Mouse (Mus musculus): ENCODE data around the gene Rnf38. TPM values are rescaled to one million over a fixed set of nuclear protein-coding genes. Genes with fewer than 3 reads are reported as not detected.

Rnf38 gene
- total RNA-seq, 1 experiment, result 19.6 TPM

- in situ Hi-C loops (cut with MboI; ENCODE audit: low sequenced_read_pairs in 2 of 2, unreplicated experiment in 2 of 2), result no loop called here
- Histone ChIP-seq H3K4me3 (ENCODE audit: insufficient read depth in 1 of 2, low read depth in 1 of 2, low read length in 2 of 2, poor library complexity in 1 of 2, severe bottlenecking in 1 of 2) (no peak overlapping the region), H3K27ac (ENCODE audit: insufficient read depth, low read depth, low read length, poor library complexity, severe bottlenecking) (no peak overlapping the region), H3K4me1 (ENCODE audit: control insufficient read depth in 2 of 2, insufficient read depth in 2 of 2, low read length in 2 of 2, poor library complexity in 1 of 2) (peaks cover 7 to 8% of the 10 kb centered on the region in 2 experiments; a peak in 3 of 4 replicates), H3K9ac (ENCODE audit: insufficient read depth, low read depth, low read length, poor library complexity, severe bottlenecking) (no peak overlapping the region), H3K9me3 (ENCODE audit: control insufficient read depth, insufficient read depth, low read depth, low read length) (no peaks in the 10 kb centered on the region), H3K36me3 (ENCODE audit: control insufficient read depth, insufficient read depth, low read length, poor library complexity, severe bottlenecking) (no peaks in the 10 kb centered on the region)
- DNase-seq (ENCODE audit: low read depth, low spot score), result no peak
- TF ChIP-seq HCFC1 (IDR thresholded peaks at IDR 0.05; ENCODE audit: borderline replicate concordance, insufficient read depth, low read length) (no peak), ZNF384 (IDR thresholded peaks at IDR 0.05; ENCODE audit: low read depth, low read length) (peak; percentile 72)
These were observed 10.1 kb downstream of the Rnf38 start for GRCm38 (mm10) chr4:44223444-44223843.

GRCm38 (mm10) chr4:44216797-44217442 is 16.7 kb downstream of the Rnf38 start:
- Histone ChIP-seq H3K4me3 (ENCODE audit: insufficient read depth in 1 of 2, low read depth in 1 of 2, low read length in 2 of 2, poor library complexity in 1 of 2, severe bottlenecking in 1 of 2) (no peak overlapping the region), H3K36me3 (ENCODE audit: control insufficient read depth, insufficient read depth, low read length, poor library complexity, severe bottlenecking) (no peaks in the 10 kb centered on the region; the same call in 1 of the 2 replicates), H3K27ac (ENCODE audit: insufficient read depth, low read depth, low read length, poor library complexity, severe bottlenecking) (no peak overlapping the region), H3K9me3 (ENCODE audit: control insufficient read depth, insufficient read depth, low read depth, low read length) (no peaks in the 10 kb centered on the region), H3K4me1 (ENCODE audit: control insufficient read depth in 2 of 2, insufficient read depth in 2 of 2, low read length in 2 of 2, poor library complexity in 1 of 2) (no peaks in the 10 kb centered on the region), H3K9ac (ENCODE audit: insufficient read depth, low read depth, low read length, poor library complexity, severe bottlenecking) (no peak overlapping the region)
- no peak for DNase-seq (ENCODE audit: low read depth, low spot score)
- in situ Hi-C loops (cut with MboI; ENCODE audit: low sequenced_read_pairs in 2 of 2, unreplicated experiment in 2 of 2), result no loop called here
- no peak for TF ChIP-seq CHD2 (IDR thresholded peaks at IDR 0.05; ENCODE audit: low read depth, low read length)
- no peak for TF ChIP-seq ZNF384 (IDR thresholded peaks at IDR 0.05; ENCODE audit: low read depth, low read length)
- TF ChIP-seq MAFK (IDR thresholded peaks at IDR 0.05; ENCODE audit: insufficient read depth, low read depth, low read length), result no peak
- TF ChIP-seq HCFC1 (IDR thresholded peaks at IDR 0.05; ENCODE audit: borderline replicate concordance, insufficient read depth, low read length), result no peak
- TF ChIP-seq ZC3H11A (IDR thresholded peaks at IDR 0.05; ENCODE audit: borderline replicate concordance, low read depth, low read length), result no peak

GRCm38 (mm10) chr4:44199968-44200367 is 33.6 kb downstream of the Rnf38 start:
- no peaks in the 10 kb centered on the region for H3K4me1 ChIP-seq (ENCODE audit: control insufficient read depth in 2 of 2, insufficient read depth in 2 of 2, low read length in 2 of 2, poor library complexity in 1 of 2)
- H3K9me3 ChIP-seq (ENCODE audit: control insufficient read depth, insufficient read depth, low read depth, low read length), result no peaks in the 10 kb centered on the region
- H3K9ac ChIP-seq (ENCODE audit: insufficient read depth, low read depth, low read length, poor library complexity, severe bottlenecking), result no peak overlapping the region
- no peaks in the 10 kb centered on the region for H3K36me3 ChIP-seq (ENCODE audit: control insufficient read depth, insufficient read depth, low read length, poor library complexity, severe bottlenecking)
- H3K27ac ChIP-seq (ENCODE audit: insufficient read depth, low read depth, low read length, poor library complexity, severe bottlenecking), result no peak overlapping the region
- in situ Hi-C loops (cut with MboI; ENCODE audit: low sequenced_read_pairs in 2 of 2, unreplicated experiment in 2 of 2), result no loop called here
- DNase-seq (ENCODE audit: low read depth, low spot score), result peak; percentile 22
- TF ChIP-seq CHD2 (IDR thresholded peaks at IDR 0.05; ENCODE audit: low read depth, low read length), result no peak
- no peak for TF ChIP-seq HCFC1 (IDR thresholded peaks at IDR 0.05; ENCODE audit: borderline replicate concordance, insufficient read depth, low read length)
- TF ChIP-seq ZNF384 (IDR thresholded peaks at IDR 0.05; ENCODE audit: low read depth, low read length), result no peak
- TF ChIP-seq ZC3H11A (IDR thresholded peaks at IDR 0.05; ENCODE audit: borderline replicate concordance, low read depth, low read length), result no peak
- TF ChIP-seq MAFK (IDR thresholded peaks at IDR 0.05; ENCODE audit: insufficient read depth, low read depth, low read length), result no peak
- H3K4me3 ChIP-seq (ENCODE audit: insufficient read depth in 1 of 2, low read depth in 1 of 2, low read length in 2 of 2, poor library complexity in 1 of 2, severe bottlenecking in 1 of 2), result no peak overlapping the region

- H3K4me3 ChIP-seq (ENCODE audit: insufficient read depth in 1 of 2, low read depth in 1 of 2, low read length in 2 of 2, poor library complexity in 1 of 2, severe bottlenecking in 1 of 2), result no peak overlapping the region
- in situ Hi-C loops (cut with MboI; ENCODE audit: low sequenced_read_pairs in 2 of 2, unreplicated experiment in 2 of 2), result no loop called here
- TF ChIP-seq ZNF384 (IDR thresholded peaks at IDR 0.05; ENCODE audit: low read depth, low read length), result no peak
- TF ChIP-seq MAFK (IDR thresholded peaks at IDR 0.05; ENCODE audit: insufficient read depth, low read depth, low read length), result no peak
- TF ChIP-seq ZC3H11A (IDR thresholded peaks at IDR 0.05; ENCODE audit: borderline replicate concordance, low read depth, low read length), result no peak
- TF ChIP-seq CHD2 (IDR thresholded peaks at IDR 0.05; ENCODE audit: low read depth, low read length), result no peak
- no peak for TF ChIP-seq HCFC1 (IDR thresholded peaks at IDR 0.05; ENCODE audit: borderline replicate concordance, insufficient read depth, low read length)
These were observed 46.2 kb downstream of the Rnf38 start for GRCm38 (mm10) chr4:44187431-44187830.

GRCm38 (mm10) chr4:44183862-44184261 is 49.7 kb downstream of the Rnf38 start:
- TF ChIP-seq ZNF384 (IDR thresholded peaks at IDR 0.05; ENCODE audit: low read depth, low read length), result no peak
- TF ChIP-seq ZC3H11A (IDR thresholded peaks at IDR 0.05; ENCODE audit: borderline replicate concordance, low read depth, low read length), result no peak
- TF ChIP-seq HCFC1 (IDR thresholded peaks at IDR 0.05; ENCODE audit: borderline replicate concordance, insufficient read depth, low read length), result no peak
- no peak for TF ChIP-seq CHD2 (IDR thresholded peaks at IDR 0.05; ENCODE audit: low read depth, low read length)
- no peak for TF ChIP-seq MAFK (IDR thresholded peaks at IDR 0.05; ENCODE audit: insufficient read depth, low read depth, low read length)

More at GRCm38 (mm10) chr4:44187431-44187830, 46.2 kb downstream of the Rnf38 start:
- H3K27ac ChIP-seq (ENCODE audit: insufficient read depth, low read depth, low read length, poor library complexity, severe bottlenecking), result no peak overlapping the region
- H3K36me3 ChIP-seq (ENCODE audit: control insufficient read depth, insufficient read depth, low read length, poor library complexity, severe bottlenecking), result no peaks in the 10 kb centered on the region; the same call in 1 of the 2 replicates
- H3K9me3 ChIP-seq (ENCODE audit: control insufficient read depth, insufficient read depth, low read depth, low read length), result no peaks in the 10 kb centered on the region
- no peaks in the 10 kb centered on the region for H3K4me1 ChIP-seq (ENCODE audit: control insufficient read depth in 2 of 2, insufficient read depth in 2 of 2, low read length in 2 of 2, poor library complexity in 1 of 2)
- H3K9ac ChIP-seq (ENCODE audit: insufficient read depth, low read depth, low read length, poor library complexity, severe bottlenecking), result no peak overlapping the region
- DNase-seq (ENCODE audit: low read depth, low spot score), result no peak

More at GRCm38 (mm10) chr4:44183862-44184261, 49.7 kb downstream of the Rnf38 start:
- in situ Hi-C loops (cut with MboI; ENCODE audit: low sequenced_read_pairs in 2 of 2, unreplicated experiment in 2 of 2), result no loop called here
- Histone ChIP-seq H3K4me3 (ENCODE audit: insufficient read depth in 1 of 2, low read depth in 1 of 2, low read length in 2 of 2, poor library complexity in 1 of 2, severe bottlenecking in 1 of 2) (no peak overlapping the region), H3K9ac (ENCODE audit: insufficient read depth, low read depth, low read length, poor library complexity, severe bottlenecking) (no peak overlapping the region), H3K9me3 (ENCODE audit: control insufficient read depth, insufficient read depth, low read depth, low read length) (no peaks in the 10 kb centered on the region), H3K36me3 (ENCODE audit: control insufficient read depth, insufficient read depth, low read length, poor library complexity, severe bottlenecking) (no peaks in the 10 kb centered on the region), H3K4me1 (ENCODE audit: control insufficient read depth in 2 of 2, insufficient read depth in 2 of 2, low read length in 2 of 2, poor library complexity in 1 of 2) (no peaks in the 10 kb centered on the region), H3K27ac (ENCODE audit: insufficient read depth, low read depth, low read length, poor library complexity, severe bottlenecking) (no peak overlapping the region)
- DNase-seq (ENCODE audit: low read depth, low spot score), result no peak
